In genomic region chr1:137226479-137227097, GRCm38 (mm10) we compare ENCODE assay signal across 11 mouse cellular contexts.
DNase-seq lines count a peak whose midpoint lies in the region; ATAC-seq and TF ChIP-seq lines count a peak whose summit lies in the region.
"Had no signal": no experiment of that assay in that cellular context is flagged by ENCODE, and none has a peak within 500 bp of the region (broad histone marks: within the 10 kb centered on the region; RNA-seq: fewer than 3 reads in every experiment).

No protein-coding gene starts in this region.

- intact Hi-C loops in left cerebral cortex, postnatal 10 days (cut with DNase I): no loop called here

- no peak for ATAC-seq in lung, postnatal 0 days
- ATAC-seq in megakaryocyte progenitor cell, adult 5-6 weeks (replicated peaks; ENCODE audit: poor library complexity): peak; percentile 47; the same call in 1 of the 2 replicates
- ATAC-seq: midbrain, embryonic 15.5 days had no signal

- no peak for TF ChIP-seq POLR2A in ES-Bruce4 (IDR thresholded peaks at IDR 0.05; ENCODE audit: insufficient read depth, low read length)

- H3K4me2 ChIP-seq in lung, postnatal 0 days (replicated peaks; ENCODE audit: low read depth, low read length): no peak overlapping the region
- H3K4me2 ChIP-seq: heart, embryonic 11.5 days; limb, embryonic 13.5 days; midbrain, embryonic 15.5 days had no signal

- H3K27me3 ChIP-seq in lung, postnatal 0 days (replicated peaks; ENCODE audit: insufficient read depth, low read length): no peaks in the 10 kb centered on the region
- H3K27me3 ChIP-seq in ES-Bruce4 (ENCODE audit: control insufficient read depth, insufficient read depth, low read length, poor library complexity, severe bottlenecking): no peaks in the 10 kb centered on the region; the same call in 1 of the 2 replicates
- H3K27me3 ChIP-seq: midbrain, embryonic 15.5 days had no signal

- DNase-seq in gastrocnemius, postnatal 10 days: peak; percentile 11
- no peak for DNase-seq in gastrocnemius, postnatal 4 days (ENCODE audit: low spot score in 2 of 2)
- no peak for DNase-seq in lung, postnatal 0 days (ENCODE audit: low spot score)
- DNase-seq in lung, postnatal 25 days (ENCODE audit: low spot score): no peak
- DNase-seq in embryo, embryonic 10.5 days (ENCODE audit: low spot score): no peak
- no peak for DNase-seq in left cerebral cortex, postnatal 10 days (ENCODE audit: extremely low spot score in 1 of 2, low spot score in 2 of 2)

- TF ChIP-seq EP300 in lung, postnatal 0 days (IDR thresholded peaks at IDR 0.05): no peak
- no peak for TF ChIP-seq EP300 in ES-Bruce4 (IDR thresholded peaks at IDR 0.05; ENCODE audit: insufficient read depth, low read depth, low read length)

- H3K36me3 ChIP-seq in lung, postnatal 0 days (ENCODE audit: insufficient read depth, low read length): no peaks in the 10 kb centered on the region
- H3K36me3 ChIP-seq in ES-Bruce4 (ENCODE audit: control insufficient read depth, insufficient read depth, low read length, poor library complexity, severe bottlenecking): no peaks in the 10 kb centered on the region
- H3K36me3 ChIP-seq: limb, embryonic 13.5 days; midbrain, embryonic 15.5 days had no signal

- H3K9ac ChIP-seq in lung, postnatal 0 days (replicated peaks; ENCODE audit: low read depth): no peak overlapping the region
- H3K9ac ChIP-seq in ES-Bruce4 (ENCODE audit: low read depth, poor library complexity, severe bottlenecking): no peak overlapping the region
- H3K9ac ChIP-seq: limb, embryonic 13.5 days; midbrain, embryonic 15.5 days had no signal

- no peaks in the 10 kb centered on the region; the same call in 1 of the 2 replicates for H3K4me1 ChIP-seq in lung, postnatal 0 days (ENCODE audit: insufficient read depth, low read depth, low read length)
- no peaks in the 10 kb centered on the region for H3K4me1 ChIP-seq in ES-Bruce4 (ENCODE audit: control insufficient read depth, insufficient read depth, low read length)

- peak; percentile 54 for TF ChIP-seq CTCF in lung, postnatal 0 days (IDR thresholded peaks at IDR 0.05)
- TF ChIP-seq CTCF in ES-Bruce4 (IDR thresholded peaks at IDR 0.05; ENCODE audit: low read depth, low read length): peak; percentile 32

- WGBS in lung, postnatal 0 days: 74% methylated on average over 6 of the region's 6 CpGs

- H3K27ac ChIP-seq in lung, postnatal 0 days (ENCODE audit: low read length): no peak overlapping the region
- no peak overlapping the region for H3K27ac ChIP-seq in ES-Bruce4 (ENCODE audit: insufficient read depth, low read length)
- H3K27ac ChIP-seq: limb, embryonic 13.5 days; midbrain, embryonic 15.5 days had no signal

- H3K9me3 ChIP-seq in lung, postnatal 0 days (ENCODE audit: low read length): no peaks in the 10 kb centered on the region
- H3K9me3 ChIP-seq in ES-Bruce4 (replicated peaks; ENCODE audit: control insufficient read depth, insufficient read depth, low read length, poor library complexity, severe bottlenecking): 0 out of 2 replicates have a peak, but pooled peaks cover 3% of the 10 kb centered on the region
- H3K9me3 ChIP-seq: limb, embryonic 13.5 days; midbrain, embryonic 15.5 days had no signal

- H3K4me3 ChIP-seq in lung, postnatal 0 days (ENCODE audit: low read depth, low read length): no peak overlapping the region
- no peak overlapping the region for H3K4me3 ChIP-seq in ES-Bruce4 (ENCODE audit: low read depth, low read length)
- H3K4me3 ChIP-seq: limb, embryonic 13.5 days; midbrain, embryonic 15.5 days had no signal
